Mouse (Mus musculus): ENCODE results near the gene Pus1.

- TF ChIP-seq POLR2A (IDR thresholded peaks at IDR 0.05; ENCODE audit: borderline replicate concordance, control insufficient read depth, low read depth, low read length) (no peak), CTCF (IDR thresholded peaks at IDR 0.05; ENCODE audit: control insufficient read depth, insufficient read depth, low read length) (no peak)
Measured at GRCm38 (mm10) chr5:110731227-110731626, 49.2 kb downstream of the Pus1 start.

All from bone marrow, adult 2 months (tissue).